Mouse (Mus musculus) CD4-positive, CD25-positive, alpha-beta regulatory T cell (primary cell): ENCODE data around the gene Tmem86a. TPM values are rescaled to one million over a fixed set of nuclear protein-coding genes. Genes with fewer than 3 reads are reported as not detected.

Experiments
- polyA plus RNA-seq: library from polyadenylated mRNA; unstranded; fragments of 100-300 nt; shearing (Covaris generic); gene quantifications from one replicate; pipeline ENCODE4 v1.2.1, GENCODE M21; 2017

Tmem86a gene
- 4.0 TPM for polyA plus RNA-seq

GRCm38 (mm10) chr7:47050366-47050765, at the start of gene Tmem86a:
Gene Tmem86a, plus strand, starts transcription at chr7:47050601.

GRCm38 (mm10) chr7:47008168-47008993, 42.0 kb upstream of the Tmem86a start, which contains the start of gene Spty2d1:
Gene Spty2d1, minus strand, starts transcription at chr7:47008411.

Other genes with a start within 250 kb of the Tmem86a start
- 1,105 TPM for gene Ldha, start 209.1 kb upstream of the Tmem86a start, polyA plus RNA-seq
- not detected for gene Ldhc, start 189.4 kb upstream of the Tmem86a start, polyA plus RNA-seq
- 140 TPM for gene Tsg101, start 130.6 kb upstream of the Tmem86a start, polyA plus RNA-seq
- 6.9 TPM for gene Uevld, start 92.1 kb upstream of the Tmem86a start, polyA plus RNA-seq
- gene Gm9999, start 67.0 kb upstream of the Tmem86a start, polyA plus RNA-seq: not detected
- 44.9 TPM for gene Spty2d1, start 42.2 kb upstream of the Tmem86a start, polyA plus RNA-seq
- 8.6 TPM for gene Ptpn5, start 83.1 kb downstream of the Tmem86a start, polyA plus RNA-seq
- gene Mrgpra6, start 154.3 kb downstream of the Tmem86a start, polyA plus RNA-seq: not detected
- not detected for gene Mrgpra9, start 202.2 kb downstream of the Tmem86a start, polyA plus RNA-seq